Mouse (Mus musculus) liver, embryonic 11.5 days (tissue): ENCODE results near the gene Prkci. TPM values are rescaled to one million over a fixed set of nuclear protein-coding genes. Genes with fewer than 3 reads are reported as not detected.

Experiments
- ATAC-seq: fragments of 200-750 bp; cut with Nextera tagmentation; replicated peaks from 2 replicates; pipeline ENCODE4 v1.8.0; 2017; ENCODE audit warnings: moderate number of reproducible peaks, mild to moderate bottlenecking, moderate TSS enrichment, moderate library complexity; ENCODE audit not compliant: low FRiP score
- DNase-seq: peaks from one replicate; pipeline ENCODE4 v3.0.0-alpha.2; 2017; ENCODE audit warnings: low spot score
- H3K27ac ChIP-seq: fragments of 300-500 bp; sonication (generic); 2 replicates; pipeline ENCODE4 v1.5.1; 2014; ENCODE audit warnings: mild to moderate bottlenecking, low read depth, low read length, control low read depth
- H3K27me3 ChIP-seq: fragments of 300-500 bp; sonication (generic); replicated peaks from 2 replicates; pipeline ENCODE4 v1.6.1; 2014; ENCODE audit warnings: low read length, mixed read lengths; ENCODE audit not compliant: control insufficient read depth, insufficient read depth
- H3K36me3 ChIP-seq: fragments of 300-500 bp; sonication (generic); 2 replicates; pipeline ENCODE4 v1.6.1; 2014; ENCODE audit warnings: mild to moderate bottlenecking, low read length, moderate library complexity, mixed read lengths; ENCODE audit not compliant: control insufficient read depth, insufficient read depth
- H3K4me1 ChIP-seq: fragments of 300-500 bp; sonication (generic); replicated peaks from 2 replicates; pipeline ENCODE4 v1.6.1; 2014; ENCODE audit warnings: low read length, mixed read lengths; ENCODE audit not compliant: control insufficient read depth, insufficient read depth
- H3K4me2 ChIP-seq: fragments of 300-500 bp; sonication (generic); 2 replicates; pipeline ENCODE4 v1.6.1; 2014; ENCODE audit warnings: mild to moderate bottlenecking, control low read depth, moderate library complexity
- H3K4me3 ChIP-seq: fragments of 300-500 bp; sonication (generic); 2 replicates; pipeline ENCODE4 v1.5.1; 2014; ENCODE audit warnings: low read depth, low read length, control low read depth
- H3K9ac ChIP-seq: fragments of 300-500 bp; sonication (generic); 2 replicates; pipeline ENCODE4 v1.6.1; 2014; ENCODE audit warnings: low read depth, low read length, control low read depth
- H3K9me3 ChIP-seq: fragments of 300-500 bp; sonication (generic); 2 replicates; pipeline ENCODE4 v1.6.1; 2016; ENCODE audit warnings: low read length, inconsistent platforms, mixed read lengths; ENCODE audit not compliant: control insufficient read depth
- WGBS: fragments of 180-500 bp; shearing (Covaris S2); extraction: QIAGEN DNeasy Blood & Tissue Kit; methylation state at CpG from one replicate; pipeline ENCODE4 v1.1.7; 2014; 5-methylcytosine and 5-hydroxymethylcytosine counted together
- polyA plus RNA-seq: library from polyadenylated mRNA; unstranded; fragments of >200 nt; fragmentation: Nextera tagmentation; extraction: Ambion mirVana; gene quantifications from 2 replicates; pipeline ENCODE4 v1.2.1, GENCODE M21; 2014

Prkci gene
- polyA plus RNA-seq, 1 experiment from 2014 or later = 20.2 TPM

DNA sequence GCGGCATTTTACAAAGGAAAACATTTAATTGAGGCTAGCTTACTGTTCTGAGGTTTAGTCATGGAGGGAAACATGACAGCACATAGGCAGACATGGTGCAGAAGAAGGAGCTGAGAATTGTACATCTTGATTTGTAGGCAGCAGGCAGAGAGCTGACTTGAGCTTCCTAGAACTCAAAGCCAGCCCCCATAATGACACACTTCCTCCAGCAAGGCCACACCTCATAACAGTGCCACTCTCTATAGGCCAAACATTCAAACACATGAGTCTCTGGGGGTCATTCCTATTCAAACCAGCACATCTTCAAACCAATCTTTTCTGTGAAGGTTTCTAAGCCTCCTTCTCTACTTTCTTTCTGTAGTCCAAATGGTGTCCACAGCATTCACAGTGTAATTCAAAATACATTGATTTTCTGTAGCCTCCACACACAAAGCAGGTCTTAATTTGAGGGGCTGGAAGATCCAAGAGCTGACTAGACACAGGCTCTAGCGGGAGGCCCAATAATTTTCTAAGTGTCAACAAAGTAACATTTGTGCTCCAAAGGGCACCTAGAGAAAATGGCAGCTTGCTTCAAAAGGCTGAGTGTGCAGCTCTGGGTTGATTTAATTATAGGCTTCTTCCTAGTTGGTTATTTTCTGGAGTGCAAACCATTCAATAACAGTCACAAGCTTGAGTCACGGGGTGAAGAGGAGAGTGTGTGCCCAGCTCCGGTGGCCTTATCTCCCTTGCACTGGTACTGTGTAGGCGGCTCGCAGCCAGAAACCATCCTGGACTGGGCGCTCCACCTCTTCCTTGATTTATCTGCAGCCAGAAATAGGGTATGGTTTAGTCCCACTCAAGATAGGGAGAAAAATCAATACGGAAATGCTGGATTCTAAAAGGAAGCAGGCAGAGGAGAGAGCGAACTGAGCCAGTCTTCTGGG, 7.9 kb upstream of the Prkci start:
- Histone ChIP-seq H3K4me3 (no peak overlapping the region), H3K9me3 (no peaks in the 10 kb centered on the region), H3K4me1 (0 out of 2 replicates have a peak, but pooled peaks cover 3% of the 10 kb centered on the region), H3K4me2 (no peak overlapping the region), H3K27ac (no peak overlapping the region; the same call in 1 of the 2 replicates), H3K9ac (no peak overlapping the region), H3K36me3 (no peaks in the 10 kb centered on the region), H3K27me3 (no peaks in the 10 kb centered on the region)
- WGBS = 60% methylated on average over 9 of the region's 9 CpGs
- DNase-seq (no peak), ATAC-seq (peak; percentile 47; the same call in 1 of the 2 replicates)

DNA sequence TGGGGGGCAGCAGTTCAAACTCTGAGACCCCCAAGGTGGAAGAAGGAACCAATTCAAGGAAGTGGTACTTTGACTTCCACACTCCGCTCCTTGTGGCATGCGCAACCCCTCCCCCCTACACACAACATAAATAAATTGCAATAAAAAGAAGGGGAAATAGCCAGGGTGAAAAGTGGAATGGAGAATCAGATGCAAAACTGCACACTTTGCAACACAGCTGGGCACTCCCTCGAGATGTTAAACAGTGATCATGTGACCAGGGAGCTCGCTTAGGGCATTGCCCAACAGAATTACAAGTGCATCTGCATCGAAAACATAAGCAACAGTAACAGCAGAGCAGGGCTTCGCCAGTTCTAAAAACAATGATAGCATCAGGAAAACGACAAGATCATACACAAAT, 3.4 kb upstream of the Prkci start:
- H3K4me2 ChIP-seq = no peak overlapping the region
- H3K4me1 ChIP-seq = peaks cover 11% of the 10 kb centered on the region
- WGBS = 69% methylated on average over 7 of the region's 7 CpGs
- no peak for ATAC-seq
- H3K9me3 ChIP-seq = no peaks in the 10 kb centered on the region
- no peaks in the 10 kb centered on the region for H3K27me3 ChIP-seq
- H3K36me3 ChIP-seq = no peaks in the 10 kb centered on the region
- no peak overlapping the region for H3K9ac ChIP-seq
- peak; percentile 15 for DNase-seq
- no peak overlapping the region for H3K4me3 ChIP-seq
- no peak overlapping the region for H3K27ac ChIP-seq

DNA sequence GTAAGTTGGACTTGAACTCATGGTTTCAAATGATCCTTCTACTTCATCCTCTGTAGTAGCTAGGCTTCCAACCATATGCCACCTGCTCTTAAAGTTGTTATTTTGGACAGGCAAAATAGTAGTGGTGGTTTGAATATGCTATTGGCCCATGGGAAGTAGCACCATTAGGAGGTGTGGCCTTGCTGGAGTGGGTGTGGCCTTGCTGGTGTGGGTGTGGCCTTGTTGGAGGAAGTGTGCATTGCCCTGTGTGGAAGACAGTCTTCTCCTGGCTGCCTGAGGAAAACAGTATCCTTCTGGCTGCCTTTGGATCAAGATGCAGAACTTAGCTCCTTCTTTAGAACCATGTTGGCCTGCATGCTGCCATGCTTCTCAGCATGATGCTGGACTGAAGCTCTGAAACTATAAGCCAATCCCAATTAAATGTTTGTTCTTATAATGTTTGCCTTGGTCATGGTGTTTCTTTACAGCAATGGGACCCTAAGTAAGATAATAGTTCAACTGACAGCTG, 2.4 kb upstream of the Prkci start:
- H3K36me3 ChIP-seq = no peaks in the 10 kb centered on the region
- H3K9me3 ChIP-seq = no peaks in the 10 kb centered on the region
- DNase-seq = peak; percentile 29
- ATAC-seq = no peak; the same call in 1 of the 2 replicates
- H3K27me3 ChIP-seq = no peaks in the 10 kb centered on the region
- peaks cover 11% of the 10 kb centered on the region for H3K4me1 ChIP-seq
- no peak overlapping the region for H3K27ac ChIP-seq
- H3K4me2 ChIP-seq = no peak overlapping the region
- no peak overlapping the region for H3K9ac ChIP-seq
- no peak overlapping the region for H3K4me3 ChIP-seq

DNA sequence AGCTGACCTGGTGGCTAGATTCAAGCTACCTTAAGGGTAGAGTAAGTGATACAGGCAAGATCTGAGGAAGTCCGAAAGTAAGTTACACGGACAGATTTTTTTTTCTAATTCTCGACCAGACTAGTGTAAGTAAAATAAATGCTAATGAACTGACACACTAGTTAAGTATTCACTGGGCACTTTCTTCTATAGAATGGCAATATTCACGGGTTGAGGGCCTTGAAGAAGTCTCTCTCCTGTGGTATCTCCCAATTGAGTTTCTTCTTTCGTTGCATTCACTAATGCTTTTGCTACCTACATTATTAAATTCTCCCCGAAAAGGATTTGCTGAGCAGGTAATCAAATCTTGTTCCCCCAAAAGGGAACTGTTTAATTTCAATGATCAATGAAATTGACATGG, 688 bp upstream of the Prkci start:
- ATAC-seq (no peak), DNase-seq (no peak)
- H3K27ac ChIP-seq = no peak overlapping the region
- no peaks in the 10 kb centered on the region for H3K27me3 ChIP-seq
- peak overlapping the region; percentile 76 for H3K4me2 ChIP-seq
- no peaks in the 10 kb centered on the region for H3K9me3 ChIP-seq
- peaks cover 15% of the 10 kb centered on the region for H3K4me1 ChIP-seq
- 14% methylated on average over 6 of the region's 6 CpGs for WGBS
- H3K9ac ChIP-seq = peak overlapping the region; percentile 83
- H3K4me3 ChIP-seq = peak overlapping the region; percentile 89
- H3K36me3 ChIP-seq = no peaks in the 10 kb centered on the region

DNA sequence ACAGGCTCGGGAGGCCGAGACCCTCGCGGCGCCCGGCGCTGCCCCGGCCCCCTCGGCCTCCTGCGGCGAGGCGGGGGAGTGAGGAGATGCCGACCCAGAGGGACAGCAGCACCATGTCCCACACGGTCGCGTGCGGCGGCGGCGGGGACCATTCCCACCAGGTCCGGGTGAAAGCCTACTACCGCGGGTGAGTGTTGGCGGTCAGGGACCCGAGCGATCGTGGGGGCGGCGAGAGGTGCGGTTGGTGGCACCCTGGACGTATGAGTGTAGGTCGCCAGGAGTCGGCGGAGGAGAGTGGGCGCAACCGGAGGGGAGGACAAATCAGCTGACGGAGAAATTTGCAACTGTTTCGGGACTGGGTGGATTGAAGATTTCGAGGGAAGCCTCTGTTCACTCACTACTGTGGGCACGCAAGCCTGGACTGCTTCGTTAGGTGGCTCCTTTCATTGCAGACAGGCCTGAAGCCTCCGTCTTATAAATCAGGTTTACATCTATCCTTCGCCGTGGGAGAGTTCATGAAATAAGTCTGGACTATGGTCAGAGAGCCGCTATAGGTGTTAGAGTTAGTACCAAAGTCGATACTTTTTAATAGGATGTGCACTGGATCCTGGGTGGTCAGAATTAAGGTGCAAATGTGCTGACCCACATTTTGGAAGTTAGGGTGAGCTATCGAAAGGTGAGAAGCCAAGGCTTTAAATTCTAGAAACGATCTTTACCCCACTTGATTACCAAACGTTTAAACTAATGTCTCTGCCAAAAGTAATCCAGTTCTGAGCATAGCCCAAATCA, 546 bp downstream of the Prkci start:
- WGBS = 1% methylated on average over 49 of the region's 49 CpGs
- DNase-seq = no peak
- Histone ChIP-seq H3K27me3 (no peaks in the 10 kb centered on the region), H3K27ac (peak overlapping the region; percentile 4; the same call in 1 of the 2 replicates), H3K9me3 (no peaks in the 10 kb centered on the region), H3K4me2 (peak overlapping the region; percentile 76), H3K36me3 (no peaks in the 10 kb centered on the region), H3K4me3 (peak overlapping the region; percentile 89), H3K9ac (peak overlapping the region; percentile 83), H3K4me1 (peaks cover 15% of the 10 kb centered on the region)
- peak; percentile 52 for ATAC-seq

DNA sequence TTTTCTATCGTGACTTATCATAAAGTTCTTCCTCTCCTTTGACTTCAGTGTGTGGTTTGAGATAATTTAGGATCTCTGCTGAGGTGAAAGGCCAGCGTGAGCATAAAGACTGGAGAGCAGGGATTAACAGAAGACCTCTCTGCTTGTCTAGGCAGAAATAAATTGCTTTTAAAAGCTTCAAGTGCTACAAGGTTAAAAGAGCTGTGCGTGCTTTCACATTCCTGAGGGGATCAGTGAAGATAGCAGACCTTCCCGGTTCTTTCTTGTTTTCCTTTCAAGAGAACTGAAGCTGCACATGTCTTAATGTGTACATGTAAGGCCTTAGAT, 1.1 kb downstream of the Prkci start:
- DNase-seq (no peak), ATAC-seq (no peak)
- H3K27me3 ChIP-seq = no peaks in the 10 kb centered on the region
- H3K4me1 ChIP-seq = peaks cover 15% of the 10 kb centered on the region
- H3K36me3 ChIP-seq = no peaks in the 10 kb centered on the region
- no peaks in the 10 kb centered on the region for H3K9me3 ChIP-seq
- H3K4me2 ChIP-seq = peak overlapping the region; percentile 76
- H3K9ac ChIP-seq = no peak overlapping the region; the same call in 1 of the 2 replicates
- 5% methylated on average over 4 of the region's 4 CpGs for whole genome bisulfite sequencing
- H3K27ac ChIP-seq = no peak overlapping the region
- H3K4me3 ChIP-seq = peak overlapping the region; percentile 89

DNA sequence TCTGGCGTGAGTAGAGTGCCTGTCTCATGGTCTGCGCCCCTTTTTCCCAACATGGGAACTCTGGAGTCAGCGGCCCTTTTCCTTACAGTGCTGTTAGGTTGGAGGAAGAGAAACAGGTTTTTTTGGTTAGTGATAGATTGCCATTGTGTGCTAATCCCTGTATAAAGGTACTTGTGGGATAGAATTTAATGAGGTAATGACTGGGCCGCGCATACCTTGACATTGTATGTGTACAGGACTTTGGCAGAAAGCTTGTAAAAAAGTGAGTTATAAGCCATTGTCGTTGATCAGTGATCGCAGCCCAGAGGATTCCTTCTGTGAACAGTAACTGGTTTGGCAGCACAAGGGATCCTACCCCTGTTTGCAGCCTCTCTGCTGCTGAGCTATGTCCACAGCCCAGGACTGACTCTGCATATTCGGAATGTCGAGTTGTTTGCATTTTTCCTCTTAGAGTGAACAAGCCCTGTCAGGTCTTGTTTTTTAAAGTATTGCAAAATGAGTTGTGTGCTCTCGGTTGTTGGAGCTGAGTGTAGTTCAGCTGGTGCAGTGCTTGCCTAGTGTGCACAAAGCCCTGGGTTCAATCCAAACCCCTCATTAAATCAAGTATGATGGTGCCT, 4.0 kb downstream of the Prkci start:
- ATAC-seq (no peak), DNase-seq (no peak)
- Histone ChIP-seq H3K27ac (no peak overlapping the region), H3K27me3 (no peaks in the 10 kb centered on the region), H3K4me3 (no peak overlapping the region), H3K36me3 (no peaks in the 10 kb centered on the region), H3K4me2 (no peak overlapping the region), H3K9ac (no peak overlapping the region), H3K9me3 (no peaks in the 10 kb centered on the region), H3K4me1 (peaks cover 14% of the 10 kb centered on the region)
- 72% methylated on average over 10 of the region's 10 CpGs for WGBS

DNA sequence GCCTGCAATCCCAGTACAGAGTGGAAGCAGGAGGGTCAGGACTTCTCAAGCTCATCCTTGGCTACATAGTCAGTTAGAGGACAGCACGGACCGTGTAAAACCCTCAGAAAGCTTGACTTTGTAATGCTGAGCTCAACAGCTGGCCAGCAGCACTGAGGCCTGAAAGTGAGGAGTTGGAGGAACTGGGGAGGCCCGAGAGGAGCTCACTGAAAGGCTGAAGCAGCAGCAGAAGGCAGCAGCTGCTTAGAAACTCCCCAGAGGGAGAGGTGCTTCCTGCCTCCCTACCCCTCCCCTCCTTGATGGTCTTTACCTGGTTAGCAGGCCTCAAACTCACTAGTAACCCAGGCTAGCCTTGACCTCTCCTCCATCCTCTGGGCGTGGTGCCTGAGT, 4.5 kb downstream of the Prkci start:
- no peak overlapping the region for H3K9ac ChIP-seq
- WGBS = 53% methylated on average over 4 of the region's 4 CpGs

More for the DNA sequence above, 4.5 kb downstream of the Prkci start:
- H3K9me3 ChIP-seq = no peaks in the 10 kb centered on the region
- ATAC-seq (no peak), DNase-seq (no peak)
- H3K27me3 ChIP-seq = no peaks in the 10 kb centered on the region
- H3K4me1 ChIP-seq = peaks cover 12% of the 10 kb centered on the region
- H3K4me3 ChIP-seq = no peak overlapping the region
- no peak overlapping the region for H3K4me2 ChIP-seq
- H3K27ac ChIP-seq = no peak overlapping the region
- no peaks in the 10 kb centered on the region for H3K36me3 ChIP-seq
